Mouse (Mus musculus) layer of hippocampus, postnatal 25 days (tissue): ENCODE data around the gene Hipk3. TPM values are rescaled to one million over a fixed set of nuclear protein-coding genes. Genes with fewer than 3 reads are reported as not detected.
A peak's percentile ranks its signal among the peaks of the same experiment; 100 is the strongest.

ENCODE experiments used
- DNase-seq, 2 experiments: peaks; one replicate each; pipeline ENCODE4 v3.0.0; 2022; ENCODE audit warnings: mixed read lengths in 2 of 2, low spot score in 1 of 2; ENCODE audit errors: extremely low spot score in 1 of 2
- total RNA-seq, 2 experiments: library from RNA; stranded (reverse); gene quantifications; 2 replicates each; pipeline ENCODE4 v1.2.3; 2021

Hipk3 gene
- 10 to 100 TPM; 58.8 to 60.0 TPM for total RNA-seq

GRCm38 (mm10) chr2:104493951-104494800 lies at the start of gene Hipk3:
Gene Hipk3, minus strand, starts transcription at chr2:104494446.
- peak; percentile 63 to 78 for DNase-seq

- DNase-seq: no peak
Observed at GRCm38 (mm10) chr2:104540286-104540685, 46.0 kb upstream of the Hipk3 start.

GRCm38 (mm10) chr2:104534751-104535150 lies 40.5 kb upstream of the Hipk3 start:
- DNase-seq: no peak

DNA sequence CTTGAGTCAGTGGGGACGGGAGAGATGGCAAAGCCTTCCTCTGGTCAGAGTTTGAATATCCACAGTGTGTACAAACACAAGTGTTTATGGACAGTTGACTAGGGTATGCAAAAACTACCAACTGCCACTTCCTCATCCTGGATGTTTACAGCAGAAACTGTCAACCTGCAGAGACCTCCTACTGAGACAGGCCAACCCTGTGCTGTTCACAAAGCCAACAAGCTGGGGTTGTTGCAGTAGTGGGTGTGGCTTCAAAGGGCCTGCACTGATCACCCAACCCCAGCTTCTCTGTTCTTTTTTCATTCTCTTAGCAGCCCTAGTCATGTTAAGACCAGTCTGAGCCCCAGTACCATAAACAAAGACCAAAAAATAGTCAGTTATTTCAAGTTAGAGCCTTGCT lies 38.3 kb upstream of the Hipk3 start:
- no peak for DNase-seq

DNA sequence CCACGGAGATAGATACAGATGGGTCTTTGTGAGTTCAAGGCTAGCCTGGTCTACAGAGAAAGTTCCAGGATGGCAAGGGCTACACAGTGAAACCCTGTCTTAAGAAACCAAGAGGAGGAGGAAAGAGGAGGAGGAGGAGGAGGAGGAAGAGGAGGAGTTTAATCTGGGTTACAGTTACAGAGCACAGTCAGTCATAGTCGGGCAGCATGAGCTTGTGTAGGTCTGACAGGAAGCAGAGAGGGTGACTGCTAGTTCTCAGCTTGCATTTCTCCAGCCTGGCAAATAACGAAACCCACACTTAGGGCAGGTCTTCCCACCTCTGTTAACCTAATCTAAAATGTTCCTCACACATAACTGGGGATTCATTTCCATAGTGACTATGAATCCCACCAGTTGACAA lies 32.3 kb upstream of the Hipk3 start:
- no peak for DNase-seq

GRCm38 (mm10) chr2:104525506-104525905 lies 31.3 kb upstream of the Hipk3 start:
- no peak for DNase-seq

DNA sequence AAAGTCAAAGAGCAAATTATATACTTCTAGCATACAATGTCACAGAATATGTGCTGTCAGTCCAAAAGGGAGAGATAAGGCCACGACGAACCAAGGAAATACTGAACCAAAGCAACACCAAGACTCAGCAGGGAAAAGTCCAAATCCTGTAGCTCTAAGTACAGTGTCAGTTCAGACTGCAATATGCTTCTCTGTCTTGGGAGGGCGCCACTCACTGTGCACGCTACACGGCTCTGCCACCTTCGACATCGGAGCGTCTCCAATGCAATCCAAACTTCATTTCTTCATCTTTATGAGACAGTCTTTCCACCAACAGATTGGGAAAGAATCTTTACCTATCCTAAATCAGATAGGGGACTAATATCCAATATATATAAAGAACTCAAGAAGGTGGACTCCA lies 17.4 kb upstream of the Hipk3 start:
- DNase-seq: no peak

- no peak for DNase-seq
Observed at GRCm38 (mm10) chr2:104502388-104502787, 8.1 kb upstream of the Hipk3 start.

GRCm38 (mm10) chr2:104501091-104501490 lies 6.8 kb upstream of the Hipk3 start:
- DNase-seq: no peak

- DNase-seq: no peak
Observed at GRCm38 (mm10) chr2:104497771-104498170, 3.5 kb upstream of the Hipk3 start.

DNA sequence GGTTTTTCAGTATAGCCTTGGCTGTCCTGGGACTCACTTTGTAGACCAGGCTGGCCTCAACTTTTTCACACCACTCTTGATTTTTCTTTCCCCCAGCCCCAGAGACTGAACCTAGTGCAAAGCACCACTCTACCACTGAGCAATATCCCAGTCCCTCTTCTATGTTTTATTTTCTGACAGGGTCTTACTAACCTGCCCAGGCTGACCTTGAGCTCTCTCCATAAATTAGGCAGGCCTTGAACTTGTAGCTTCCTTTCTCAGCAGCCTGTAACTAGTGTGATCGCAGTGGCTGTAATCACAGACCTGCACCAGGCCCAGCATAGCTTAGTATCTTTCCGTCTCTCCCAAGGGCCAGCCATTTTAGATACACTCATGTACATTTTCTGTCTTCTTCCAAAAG lies 3.0 kb upstream of the Hipk3 start:
- DNase-seq: no peak

GRCm38 (mm10) chr2:104496206-104496605 lies 2.0 kb upstream of the Hipk3 start:
- no peak for DNase-seq

DNA sequence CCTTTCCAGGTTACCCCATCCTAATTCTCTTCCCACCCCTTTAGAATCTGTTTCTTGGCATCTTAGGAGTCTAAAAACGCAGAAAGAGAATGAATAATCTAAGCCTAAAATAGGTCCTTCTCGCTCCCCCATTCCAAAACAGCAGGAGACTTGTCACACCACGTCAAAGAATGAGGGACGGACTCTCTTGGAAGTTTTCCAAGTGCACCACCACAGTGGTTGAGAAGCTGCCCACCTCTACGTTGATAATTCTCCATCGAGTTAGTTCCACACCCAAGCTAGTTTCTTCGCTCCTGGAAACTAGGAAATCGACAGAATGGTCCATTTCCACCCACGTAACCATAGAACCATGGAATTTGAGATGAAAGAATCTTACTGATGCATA lies 547 bp upstream of the Hipk3 start:
- peak in 1 of 2 experiments; percentile 10 for DNase-seq

- DNase-seq: peak; percentile 72 to 81
Observed at GRCm38 (mm10) chr2:104493021-104493950, 960 bp downstream of the Hipk3 start.

GRCm38 (mm10) chr2:104491221-104491795 lies 2.9 kb downstream of the Hipk3 start:
- DNase-seq: no peak

- no peak for DNase-seq
Observed at GRCm38 (mm10) chr2:104490761-104491160, 3.5 kb downstream of the Hipk3 start.

- DNase-seq: no peak
Observed at GRCm38 (mm10) chr2:104489851-104490250, 4.4 kb downstream of the Hipk3 start.

- DNase-seq: no peak
Observed at GRCm38 (mm10) chr2:104484438-104484837, 9.8 kb downstream of the Hipk3 start.

DNA sequence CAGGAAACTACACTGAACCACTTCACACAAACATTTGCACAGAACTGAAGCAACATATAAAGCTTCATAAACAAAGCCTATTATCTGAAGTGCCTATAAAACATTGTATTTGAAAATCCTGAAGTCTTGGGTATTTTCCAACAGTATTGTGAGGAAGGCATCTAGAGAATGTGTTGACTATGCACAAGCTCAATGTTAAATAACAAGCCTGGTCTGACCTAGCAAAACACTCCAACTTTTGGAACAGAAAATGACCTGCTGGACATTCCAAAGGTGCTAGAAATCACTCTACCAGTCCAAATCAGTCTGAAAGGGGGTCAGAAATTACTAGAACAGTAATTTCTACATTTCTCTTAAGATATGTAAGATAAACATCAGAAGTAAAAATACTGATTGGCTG lies 12.1 kb downstream of the Hipk3 start:
- no peak for DNase-seq

- DNase-seq: no peak
Observed at GRCm38 (mm10) chr2:104479054-104479453, 15.2 kb downstream of the Hipk3 start.
